Mouse (Mus musculus): ENCODE measurements around the gene Gm20547. TPM values are rescaled to one million over a fixed set of nuclear protein-coding genes. Genes with fewer than 3 reads are reported as not detected.

Gm20547 gene
- polyA plus RNA-seq (2017; shearing (Covaris generic)) = not detected

GRCm38 (mm10) chr17:34881683-34882310 lies at the start of gene Gm20547:
Gene Gm20547 (minus strand): TSS chr17:34882042.

DNA sequence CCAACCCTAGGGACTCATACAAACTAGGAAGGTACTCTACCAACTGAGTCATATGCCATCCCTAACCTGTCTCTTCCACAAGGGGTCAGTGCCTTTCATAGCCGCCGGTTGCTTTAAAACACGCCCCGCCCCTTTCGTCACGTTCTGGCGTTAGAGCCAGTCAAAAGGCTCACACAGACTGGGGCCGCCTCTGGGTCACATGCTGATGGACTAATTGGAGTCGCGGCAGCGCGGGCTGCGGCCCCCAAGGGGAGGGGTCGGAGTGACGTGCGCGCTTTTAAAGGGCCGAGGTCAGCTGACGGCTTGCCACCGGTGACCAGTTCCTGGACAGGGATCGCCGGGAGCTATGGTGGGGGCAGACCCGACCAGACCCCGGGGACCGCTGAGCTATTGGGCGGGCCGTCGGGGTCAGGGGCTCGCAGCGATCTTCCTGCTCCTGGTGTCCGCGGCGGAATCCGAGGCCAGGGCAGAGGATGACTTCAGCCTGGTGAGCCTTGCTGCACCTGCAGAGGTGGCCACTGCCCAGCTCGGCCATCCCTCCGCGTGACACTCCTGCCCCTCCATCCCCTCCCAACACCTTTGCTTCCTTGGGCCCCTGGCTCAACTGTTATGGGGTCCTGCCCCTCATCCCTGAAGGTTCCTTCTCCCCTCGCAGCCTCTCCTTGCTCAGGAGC lies 49.4 kb upstream of the Gm20547 start, which contains the start of gene Neu1:
TSS of gene Neu1 (plus strand) at position 193 of the 674 bp plus-strand sequence.

GRCm38 (mm10) chr17:34913930-34914665 lies 32.3 kb upstream of the Gm20547 start, which contains the start of gene Slc44a4:
Gene Slc44a4 (plus strand): TSS chr17:34914466.

DNA sequence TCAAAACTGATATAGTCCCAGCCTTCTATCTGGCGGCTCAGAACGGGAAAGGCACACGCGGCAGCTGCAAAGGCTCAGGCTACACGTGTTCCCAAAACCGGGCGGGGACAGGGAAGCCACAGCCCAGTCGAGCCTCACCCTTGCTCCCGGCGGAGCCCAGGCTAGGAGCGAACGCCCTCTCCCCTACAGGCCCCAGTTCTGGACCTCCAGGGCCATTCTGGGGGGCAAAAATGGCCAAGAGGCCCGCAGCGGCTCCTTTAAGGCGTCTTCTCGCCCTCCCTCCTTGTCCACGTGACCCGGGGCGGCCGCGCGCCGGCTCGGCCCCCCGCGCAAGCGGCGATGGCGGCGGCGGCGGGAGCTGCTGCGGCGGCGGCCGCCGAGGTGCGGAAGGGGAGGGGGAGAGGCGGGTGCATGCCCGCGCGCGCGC lies 16.3 kb upstream of the Gm20547 start, which contains the start of the genes C2 and Ehmt2:
TSS of gene C2 (minus strand) at position 106 of the 427 bp plus-strand sequence.
TSS of gene Ehmt2 (plus strand) at position 310 of the 427 bp plus-strand sequence.

DNA sequence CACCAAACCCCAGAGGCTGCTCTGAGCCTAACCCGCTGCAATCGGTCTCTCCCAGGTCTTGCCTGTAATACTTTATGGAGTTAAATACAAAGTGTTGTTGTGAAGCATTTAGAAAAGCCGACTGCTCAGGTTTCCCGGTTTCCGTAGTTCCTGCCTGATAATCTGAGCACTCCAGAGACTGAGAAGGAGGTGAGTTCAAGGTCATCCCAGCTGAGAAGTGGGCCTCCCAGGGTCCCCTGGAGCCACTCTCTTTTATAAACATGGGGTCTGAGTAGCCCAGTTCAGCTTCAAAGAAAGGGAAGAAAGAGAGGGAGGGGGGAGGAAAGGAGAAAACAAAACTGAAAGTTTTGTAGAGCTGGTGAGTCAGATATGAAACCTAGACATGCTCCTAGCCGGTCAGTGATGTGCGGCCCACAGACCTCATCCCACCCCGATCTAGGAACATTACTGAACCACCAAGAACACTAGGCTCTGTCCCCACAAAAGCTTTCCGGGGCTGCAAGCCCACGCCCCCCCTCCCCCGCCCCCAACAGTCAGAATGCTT lies 2.4 kb downstream of the Gm20547 start, which contains the start of gene Zbtb12:
TSS of gene Zbtb12 (plus strand) at position 148 of the 544 bp plus-strand sequence.

GRCm38 (mm10) chr17:34862416-34863081 lies 19.3 kb downstream of the Gm20547 start, which contains the start of gene Cfb:
Gene Cfb (minus strand): TSS chr17:34862518.

DNA sequence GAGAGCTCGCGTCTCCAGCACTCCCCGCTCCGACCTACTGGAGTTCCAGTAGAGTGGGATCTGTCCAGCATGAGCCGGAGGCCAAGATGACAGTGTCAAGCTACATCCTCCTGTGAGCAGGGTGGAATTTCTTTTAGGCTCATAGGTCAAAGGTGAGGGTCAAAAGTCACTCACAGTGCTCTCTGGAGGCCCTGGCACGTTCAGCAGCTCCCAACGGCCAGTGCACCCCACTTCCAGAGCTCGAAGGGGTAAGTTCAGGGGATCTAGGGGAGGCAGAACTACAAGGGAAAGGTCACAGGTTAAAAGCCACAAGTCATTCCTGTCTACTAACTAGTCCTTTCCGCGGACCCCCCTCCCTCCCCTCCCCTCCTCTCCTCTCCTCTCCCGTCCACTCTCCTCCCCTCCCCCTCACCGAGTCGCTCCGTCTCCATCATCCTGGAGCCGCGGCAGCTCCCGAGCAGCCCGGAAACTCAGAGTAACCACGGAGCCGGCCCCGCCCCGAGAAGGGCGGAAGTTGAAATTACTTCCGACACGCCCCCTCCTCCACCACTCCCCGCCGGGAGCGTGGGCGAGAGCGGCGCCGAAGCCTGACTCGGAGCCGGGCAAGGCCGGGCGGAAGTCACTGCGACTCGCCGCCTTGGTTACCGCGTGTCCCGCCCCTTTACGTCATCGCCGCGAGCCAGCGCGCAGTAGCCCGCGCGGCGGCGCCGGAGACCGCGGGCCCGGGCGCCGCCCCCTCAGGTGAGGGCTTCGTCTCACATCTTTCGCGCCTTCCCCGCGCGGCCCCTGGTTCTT lies 31.9 kb downstream of the Gm20547 start, which contains the start of the genes Skiv2l and Nelfe:
TSS of gene Skiv2l (minus strand) at position 489 of the 795 bp plus-strand sequence.
TSS of gene Nelfe (plus strand) at position 670 of the 795 bp plus-strand sequence.

GRCm38 (mm10) chr17:34836856-34837221 lies 45.0 kb downstream of the Gm20547 start, which contains the start of the genes Stk19 and Dxo:
Gene Stk19 (minus strand): TSS chr17:34836945.
Gene Dxo (plus strand): TSS chr17:34837019.

Other genes starting within 250 kb of the Gm20547 start
- gene Fkbpl, start 237.3 kb downstream of the Gm20547 start, polyA plus RNA-seq (2017; shearing (Covaris generic)) = 5.5 TPM
- 95.5 TPM for gene Atf6b, start 234.9 kb downstream of the Gm20547 start, polyA plus RNA-seq (2017; shearing (Covaris generic))
- not detected for gene Tnxb, start 211.5 kb downstream of the Gm20547 start, polyA plus RNA-seq (2017; shearing (Covaris generic))
- gene C4b, start 138.2 kb downstream of the Gm20547 start, polyA plus RNA-seq (2017; shearing (Covaris generic)) = not detected
- gene Cyp21a1, start 77.5 kb downstream of the Gm20547 start, polyA plus RNA-seq (2017; shearing (Covaris generic)) = not detected
- 38.5 TPM for gene Stk19, start 45.1 kb downstream of the Gm20547 start, polyA plus RNA-seq (2017; shearing (Covaris generic))
- gene Dxo, start 45.0 kb downstream of the Gm20547 start, polyA plus RNA-seq (2017; shearing (Covaris generic)) = 96.4 TPM
- gene Skiv2l, start 31.8 kb downstream of the Gm20547 start, polyA plus RNA-seq (2017; shearing (Covaris generic)) = 169 TPM
- 48.6 TPM for gene Nelfe, start 31.7 kb downstream of the Gm20547 start, polyA plus RNA-seq (2017; shearing (Covaris generic))
- 1.4 TPM for gene Cfb, start 19.5 kb downstream of the Gm20547 start, polyA plus RNA-seq (2017; shearing (Covaris generic))
- gene Zbtb12, start 2.6 kb downstream of the Gm20547 start, polyA plus RNA-seq (2017; shearing (Covaris generic)) = 0.66 TPM
- 3.3 TPM for gene C2, start 16.2 kb upstream of the Gm20547 start, polyA plus RNA-seq (2017; shearing (Covaris generic))
- gene Ehmt2, start 16.4 kb upstream of the Gm20547 start, polyA plus RNA-seq (2017; shearing (Covaris generic)) = 45.6 TPM
- not detected for gene Slc44a4, start 32.4 kb upstream of the Gm20547 start, polyA plus RNA-seq (2017; shearing (Covaris generic))
- 107 TPM for gene Neu1, start 49.2 kb upstream of the Gm20547 start, polyA plus RNA-seq (2017; shearing (Covaris generic))
- 15.1 TPM for gene Hspa1b, start 77.2 kb upstream of the Gm20547 start, polyA plus RNA-seq (2017; shearing (Covaris generic))
- not detected for gene Gm20481, start 87.9 kb upstream of the Gm20547 start, polyA plus RNA-seq (2017; shearing (Covaris generic))
- gene Hspa1a, start 90.1 kb upstream of the Gm20547 start, polyA plus RNA-seq (2017; shearing (Covaris generic)) = 4.3 TPM
- gene Hspa1l, start 90.7 kb upstream of the Gm20547 start, polyA plus RNA-seq (2017; shearing (Covaris generic)) = 0.13 TPM
- gene Lsm2, start 99.8 kb upstream of the Gm20547 start, polyA plus RNA-seq (2017; shearing (Covaris generic)) = 60.3 TPM
- 276 TPM for gene Vars, start 118.9 kb upstream of the Gm20547 start, polyA plus RNA-seq (2017; shearing (Covaris generic))
- 0.44 TPM for gene Vwa7, start 134.5 kb upstream of the Gm20547 start, polyA plus RNA-seq (2017; shearing (Covaris generic))
- 4.4 TPM for gene Sapcd1, start 146.0 kb upstream of the Gm20547 start, polyA plus RNA-seq (2017; shearing (Covaris generic))
- 1.5 TPM for gene Msh5, start 164.7 kb upstream of the Gm20547 start, polyA plus RNA-seq (2017; shearing (Covaris generic))
- 611 TPM for gene Clic1, start 167.9 kb upstream of the Gm20547 start, polyA plus RNA-seq (2017; shearing (Covaris generic))
- gene Ddah2, start 177.0 kb upstream of the Gm20547 start, polyA plus RNA-seq (2017; shearing (Covaris generic)) = 2.5 TPM
- not detected for gene Ly6g6c, start 183.3 kb upstream of the Gm20547 start, polyA plus RNA-seq (2017; shearing (Covaris generic))
- gene Mpig6b, start 184.1 kb upstream of the Gm20547 start, polyA plus RNA-seq (2017; shearing (Covaris generic)) = not detected
- not detected for gene Ly6g6e, start 194.9 kb upstream of the Gm20547 start, polyA plus RNA-seq (2017; shearing (Covaris generic))
- not detected for gene Ly6g6d, start 196.0 kb upstream of the Gm20547 start, polyA plus RNA-seq (2017; shearing (Covaris generic))
- gene Ly6g6f, start 203.6 kb upstream of the Gm20547 start, polyA plus RNA-seq (2017; shearing (Covaris generic)) = not detected
- 86.4 TPM for gene Abhd16a, start 207.2 kb upstream of the Gm20547 start, polyA plus RNA-seq (2017; shearing (Covaris generic))
- gene Ly6g5c, start 226.2 kb upstream of the Gm20547 start, polyA plus RNA-seq (2017; shearing (Covaris generic)) = not detected
- gene Ly6g5b, start 233.4 kb upstream of the Gm20547 start, polyA plus RNA-seq (2017; shearing (Covaris generic)) = 2.4 TPM
- 62.3 TPM for gene Gpank1, start 239.4 kb upstream of the Gm20547 start, polyA plus RNA-seq (2017; shearing (Covaris generic))
- 279 TPM for gene Csnk2b, start 240.0 kb upstream of the Gm20547 start, polyA plus RNA-seq (2017; shearing (Covaris generic))
- gene D17H6S53E, start 244.3 kb upstream of the Gm20547 start, polyA plus RNA-seq (2017; shearing (Covaris generic)) = 5.5 TPM

Data from inflammation-experienced regulatory T-cells, adult 16 weeks (primary cell).